In genomic region chr16:7407862-7408640, GRCm38 (mm10) we compare ENCODE assay signal across 19 mouse cellular contexts.
DNase-seq lines count a peak whose midpoint lies in the region; ATAC-seq and TF ChIP-seq lines count a peak whose summit lies in the region.
"Had no signal": no experiment of that assay in that cellular context is flagged by ENCODE, and none has a peak within 500 bp of the region (broad histone marks: within the 10 kb centered on the region; RNA-seq: fewer than 3 reads in every experiment).

No protein-coding gene starts in this region.

- no peak for TF ChIP-seq CTCF in hindbrain, postnatal 0 days (IDR thresholded peaks at IDR 0.05; ENCODE audit: low read depth)

- H3K4me2 ChIP-seq in hindbrain, embryonic 16.5 days (ENCODE audit: low read length): no peak overlapping the region
- H3K4me2 ChIP-seq in midbrain, embryonic 15.5 days: no peak overlapping the region
- H3K4me2 ChIP-seq in midbrain, embryonic 16.5 days (ENCODE audit: low read length): no peak overlapping the region
- H3K4me2 ChIP-seq in hindbrain, postnatal 0 days (ENCODE audit: low read depth, low read length): no peak overlapping the region
- H3K4me2 ChIP-seq: embryonic facial prominence, embryonic 15.5 days; forebrain, embryonic 15.5 days; liver, embryonic 13.5 days; midbrain, embryonic 12.5 days had no signal

- 0 out of 2 replicates have a peak overlapping the region, but pooled peaks have one; percentile 24 for H3K27ac ChIP-seq in hindbrain, embryonic 10.5 days
- H3K27ac ChIP-seq in hindbrain, embryonic 16.5 days (ENCODE audit: low read depth, low read length): no peak overlapping the region; the same call in 1 of the 2 replicates
- H3K27ac ChIP-seq in midbrain, embryonic 15.5 days: 0 out of 2 replicates have a peak overlapping the region, but pooled peaks have one; percentile 34
- no peak overlapping the region; the same call in 1 of the 2 replicates for H3K27ac ChIP-seq in midbrain, embryonic 16.5 days (ENCODE audit: low read length)
- H3K27ac ChIP-seq in hindbrain, postnatal 0 days: no peak overlapping the region
- H3K27ac ChIP-seq: embryonic facial prominence, embryonic 15.5 days; forebrain, embryonic 15.5 days; gastrocnemius, adult 2 months; liver, embryonic 13.5 days; midbrain, embryonic 12.5 days had no signal

- H3K36me3 ChIP-seq in hindbrain, embryonic 10.5 days: no peaks in the 10 kb centered on the region
- H3K36me3 ChIP-seq in hindbrain, embryonic 16.5 days (ENCODE audit: control insufficient read depth, insufficient read depth, low read length): no peaks in the 10 kb centered on the region
- H3K36me3 ChIP-seq in midbrain, embryonic 15.5 days (replicated peaks): no peaks in the 10 kb centered on the region
- H3K36me3 ChIP-seq in midbrain, embryonic 16.5 days (ENCODE audit: control insufficient read depth, insufficient read depth, low read length): no peaks in the 10 kb centered on the region
- H3K36me3 ChIP-seq in hindbrain, postnatal 0 days (ENCODE audit: insufficient read depth, low read length): no peaks in the 10 kb centered on the region
- H3K36me3 ChIP-seq: embryonic facial prominence, embryonic 15.5 days; forebrain, embryonic 15.5 days; liver, embryonic 13.5 days; midbrain, embryonic 12.5 days had no signal

- no peaks in the 10 kb centered on the region for H3K9me3 ChIP-seq in hindbrain, embryonic 10.5 days
- H3K9me3 ChIP-seq in hindbrain, embryonic 16.5 days (ENCODE audit: control insufficient read depth, low read length): no peaks in the 10 kb centered on the region
- no peaks in the 10 kb centered on the region for H3K9me3 ChIP-seq in midbrain, embryonic 15.5 days
- H3K9me3 ChIP-seq in midbrain, embryonic 16.5 days (replicated peaks; ENCODE audit: control insufficient read depth, low read length, poor library complexity, severe bottlenecking): no peaks in the 10 kb centered on the region
- H3K9me3 ChIP-seq in hindbrain, postnatal 0 days (ENCODE audit: low read length): no peaks in the 10 kb centered on the region
- H3K9me3 ChIP-seq: embryonic facial prominence, embryonic 15.5 days; forebrain, embryonic 15.5 days; liver, embryonic 13.5 days; midbrain, embryonic 12.5 days had no signal

- no peak overlapping the region for H3K4me3 ChIP-seq in hindbrain, embryonic 10.5 days
- no peak overlapping the region for H3K4me3 ChIP-seq in hindbrain, embryonic 16.5 days (ENCODE audit: low read length)
- H3K4me3 ChIP-seq in midbrain, embryonic 15.5 days: no peak overlapping the region
- H3K4me3 ChIP-seq in midbrain, embryonic 16.5 days (ENCODE audit: low read depth, low read length): no peak overlapping the region
- no peak overlapping the region for H3K4me3 ChIP-seq in hindbrain, postnatal 0 days (ENCODE audit: low read length)
- H3K4me3 ChIP-seq: embryonic facial prominence, embryonic 15.5 days; forebrain, embryonic 15.5 days; gastrocnemius, adult 2 months; liver, embryonic 13.5 days; midbrain, embryonic 12.5 days had no signal

- 44% methylated on average over 12 of the region's 12 CpGs for WGBS in hindbrain, embryonic 10.5 days
- WGBS in hindbrain, embryonic 16.5 days: 41% methylated on average over 12 of the region's 12 CpGs
- 43% methylated on average over 12 of the region's 12 CpGs for WGBS in midbrain, embryonic 15.5 days
- 31% methylated on average over 12 of the region's 12 CpGs for WGBS in midbrain, embryonic 16.5 days
- 43% methylated on average over 12 of the region's 12 CpGs for WGBS in hindbrain, postnatal 0 days

- no peak overlapping the region for H3K9ac ChIP-seq in hindbrain, embryonic 16.5 days (ENCODE audit: low read depth, low read length)
- H3K9ac ChIP-seq in midbrain, embryonic 15.5 days: no peak overlapping the region
- no peak overlapping the region for H3K9ac ChIP-seq in midbrain, embryonic 16.5 days (ENCODE audit: low read depth, low read length)
- no peak overlapping the region for H3K9ac ChIP-seq in hindbrain, postnatal 0 days (replicated peaks; ENCODE audit: low read length)
- H3K9ac ChIP-seq: embryonic facial prominence, embryonic 15.5 days; forebrain, embryonic 15.5 days; liver, embryonic 13.5 days; midbrain, embryonic 12.5 days had no signal

- peak; percentile 16 for DNase-seq in hindbrain, embryonic 10.5 days (ENCODE audit: low spot score)
- DNase-seq in hindbrain, postnatal 0 days (ENCODE audit: low spot score): peak; percentile 11
- no peak for DNase-seq in layer of hippocampus, adult 8-10 months (ENCODE audit: low spot score in 2 of 2)
- DNase-seq in layer of hippocampus, postnatal 36 days: no peak
- DNase-seq in ovary, postnatal 10 days (ENCODE audit: low spot score): no peak
- DNase-seq: cerebellum, postnatal 14 days; gastrocnemius, adult 2 months; kidney, postnatal 14 days; liver, embryonic 13.5 days; thymus, postnatal 25 days had no signal

- no peak for ATAC-seq in hindbrain, embryonic 16.5 days
- ATAC-seq in midbrain, embryonic 15.5 days (replicated peaks): no peak
- ATAC-seq in midbrain, embryonic 16.5 days: no peak
- ATAC-seq in hindbrain, postnatal 0 days: no peak
- ATAC-seq: forebrain, embryonic 15.5 days; inflammation-experienced regulatory T-cells, adult 6 months; lung, postnatal 0 days; Patski had no signal

- H3K4me1 ChIP-seq in hindbrain, embryonic 10.5 days (replicated peaks): peaks cover 32% of the 10 kb centered on the region
- no peaks in the 10 kb centered on the region; the same call in none of the 2 replicates for H3K4me1 ChIP-seq in hindbrain, embryonic 16.5 days (ENCODE audit: control insufficient read depth, insufficient read depth, low read depth, low read length)
- H3K4me1 ChIP-seq in midbrain, embryonic 15.5 days: peaks cover 10% of the 10 kb centered on the region
- no peaks in the 10 kb centered on the region; the same call in none of the 2 replicates for H3K4me1 ChIP-seq in midbrain, embryonic 16.5 days (ENCODE audit: control insufficient read depth, insufficient read depth, low read length)
- 0 out of 2 replicates have a peak, but pooled peaks cover 5% of the 10 kb centered on the region for H3K4me1 ChIP-seq in hindbrain, postnatal 0 days (ENCODE audit: insufficient read depth, low read length)
- H3K4me1 ChIP-seq: embryonic facial prominence, embryonic 15.5 days; liver, embryonic 13.5 days had no signal

- no peaks in the 10 kb centered on the region for H3K27me3 ChIP-seq in hindbrain, embryonic 10.5 days (ENCODE audit: insufficient read depth, poor library complexity, severe bottlenecking)
- H3K27me3 ChIP-seq in hindbrain, embryonic 16.5 days (replicated peaks; ENCODE audit: control insufficient read depth, insufficient read depth, low read length): no peaks in the 10 kb centered on the region
- no peaks in the 10 kb centered on the region for H3K27me3 ChIP-seq in midbrain, embryonic 15.5 days (replicated peaks)
- no peaks in the 10 kb centered on the region for H3K27me3 ChIP-seq in midbrain, embryonic 16.5 days (ENCODE audit: control insufficient read depth, insufficient read depth, low read depth, low read length)
- no peaks in the 10 kb centered on the region for H3K27me3 ChIP-seq in hindbrain, postnatal 0 days (ENCODE audit: insufficient read depth, low read length)
- H3K27me3 ChIP-seq: embryonic facial prominence, embryonic 15.5 days; forebrain, embryonic 15.5 days; liver, embryonic 13.5 days; Patski had no signal

Comparison
In these comparisons a context has a peak if more than half of its experiments do, and no peak if none do; other contexts are left out.
1. H3K27ac ChIP-seq: peak in hindbrain, embryonic 10.5 days (single experiment) and midbrain, embryonic 15.5 days (single experiment); none in hindbrain, embryonic 16.5 days (single experiment), midbrain, embryonic 16.5 days (single experiment) and hindbrain, postnatal 0 days (single experiment).
2. DNase-seq: peak in hindbrain, embryonic 10.5 days (single experiment) and hindbrain, postnatal 0 days (single experiment); none in layer of hippocampus, adult 8-10 months (0 of 2), layer of hippocampus, postnatal 36 days (0 of 2) and ovary, postnatal 10 days (single experiment).